Mouse (Mus musculus) testis, postnatal 10 days (tissue): ENCODE measurements around the gene Cd5.

Experiments used
- DNase-seq: peaks from one replicate; pipeline ENCODE4 v3.0.0; 2021; ENCODE audit warnings: low spot score

The Cd5 gene

DNA sequence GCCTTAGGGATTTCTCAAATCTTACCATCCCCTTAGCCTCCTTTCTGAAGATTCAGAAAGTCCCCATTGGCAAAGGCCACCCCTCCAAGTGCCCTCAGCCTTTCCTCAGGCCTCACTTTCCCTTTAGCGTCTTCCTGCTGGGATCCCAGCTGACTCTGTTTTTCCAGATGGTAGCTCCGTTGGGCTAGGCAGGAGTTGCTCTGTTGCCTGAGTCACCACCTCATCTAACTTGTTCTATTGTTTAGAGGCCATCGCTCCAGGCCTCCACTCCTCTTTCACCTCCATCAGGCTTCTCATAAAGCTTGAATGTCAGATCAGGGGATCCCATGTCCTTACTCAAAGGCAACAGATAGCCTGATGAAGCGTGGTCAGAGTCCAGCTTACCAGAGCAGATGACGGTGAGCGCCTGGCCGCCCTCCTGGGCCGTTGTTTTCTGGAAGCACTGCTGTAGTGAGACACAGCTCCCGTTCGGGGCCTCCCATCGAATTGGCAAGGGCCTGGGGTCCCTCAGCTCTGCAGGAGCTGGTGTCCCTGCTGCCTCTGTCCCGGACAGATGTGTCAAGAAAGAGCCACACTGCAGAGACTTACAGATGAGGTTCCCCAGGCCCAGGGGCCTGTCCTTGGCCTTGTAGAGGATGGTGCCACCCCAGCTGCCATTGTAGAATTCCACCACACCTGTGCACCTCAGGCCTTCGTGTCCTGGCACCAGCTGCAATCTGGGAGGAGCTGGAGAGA is 14.0 kb downstream of the Cd5 start:
- no peak for DNase-seq

DNA sequence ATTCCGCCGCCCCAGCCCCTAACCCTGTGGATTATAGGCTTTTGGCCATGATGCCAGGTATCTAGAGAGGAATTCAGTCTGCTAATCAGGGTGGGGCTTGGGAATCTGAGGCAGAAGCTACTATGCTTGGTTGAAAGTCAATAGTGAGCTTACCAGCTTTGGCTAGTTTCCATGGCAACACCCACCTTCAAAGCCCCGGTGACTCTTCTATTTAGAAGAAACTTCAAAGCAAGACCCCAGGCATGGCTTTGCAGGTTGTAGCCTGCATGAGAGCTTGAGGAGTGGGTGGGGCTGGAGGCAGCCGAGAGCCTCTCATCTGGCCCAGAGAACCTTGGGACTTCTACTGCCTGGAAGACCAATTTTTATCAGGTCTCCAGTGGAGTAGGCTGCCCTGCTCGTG is 15.2 kb downstream of the Cd5 start:
- DNase-seq, result no peak

DNA sequence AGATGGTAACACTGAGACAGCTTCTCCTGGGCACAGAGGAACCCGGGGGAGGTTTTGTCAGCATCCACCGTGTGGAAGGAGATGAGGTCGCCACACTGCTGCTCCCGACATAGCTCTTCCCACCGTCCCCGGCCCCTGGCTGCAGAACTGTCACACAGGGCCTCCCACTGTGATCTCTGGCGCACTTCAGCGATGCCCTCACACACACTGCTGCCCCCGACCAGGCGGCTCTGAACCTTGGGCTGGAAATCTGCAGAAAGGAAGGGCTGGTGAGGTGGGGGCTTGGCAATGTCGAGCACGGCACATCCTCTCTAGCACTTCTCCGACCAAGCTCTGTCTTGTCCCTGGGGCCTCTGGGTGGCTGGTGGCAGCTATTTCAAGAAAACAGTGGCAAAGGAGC is 15.7 kb downstream of the Cd5 start:
- no peak for DNase-seq

- no peak for DNase-seq
These were observed 17.7 kb downstream of the Cd5 start for GRCm38 (mm10) chr19:10721064-10721463.

GRCm38 (mm10) chr19:10720524-10720923 is 18.3 kb downstream of the Cd5 start:
- no peak for DNase-seq

DNA sequence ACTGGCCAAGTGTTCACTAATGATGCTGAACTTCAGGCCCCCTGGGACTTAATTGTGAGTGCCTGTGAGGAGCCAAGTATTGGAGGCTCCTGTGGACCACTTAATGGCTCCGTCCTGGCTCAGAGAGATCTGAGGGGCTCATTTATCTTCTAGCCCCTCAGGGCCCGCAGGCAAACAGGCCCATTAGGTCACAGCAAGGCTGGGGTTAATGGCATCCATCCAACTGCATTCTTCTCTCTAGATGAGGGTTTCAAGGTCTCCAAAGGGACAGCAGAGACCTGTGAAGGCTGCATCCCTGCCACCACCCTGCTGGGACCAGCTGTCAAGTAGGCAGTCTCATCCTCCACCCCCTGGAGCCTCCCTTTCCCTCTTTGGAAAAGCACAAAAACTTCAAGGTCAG is 19.1 kb downstream of the Cd5 start:
- DNase-seq, result no peak

- DNase-seq, result peak; percentile 61
These were observed 20.5 kb downstream of the Cd5 start for GRCm38 (mm10) chr19:10718251-10718775.

DNA sequence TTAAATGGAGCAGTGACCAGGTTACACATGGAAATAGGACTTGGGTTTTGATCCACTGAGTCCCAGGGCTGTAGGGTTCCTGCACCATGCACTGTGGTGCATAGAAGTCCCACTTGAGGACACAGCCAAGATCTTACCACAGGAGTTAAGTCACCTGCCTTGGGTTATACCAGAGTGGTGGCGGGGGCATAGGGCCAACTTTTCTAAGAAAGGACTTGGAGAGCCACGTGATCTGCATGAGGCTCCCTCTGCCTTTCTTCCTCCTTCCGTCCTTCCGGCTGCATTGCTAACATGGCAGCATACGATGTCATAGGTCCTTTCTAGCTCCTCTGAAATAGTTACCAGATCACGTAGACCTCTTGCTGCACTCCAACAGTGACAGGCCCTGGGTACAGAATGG is 23.3 kb downstream of the Cd5 start:
- no peak for DNase-seq

DNA sequence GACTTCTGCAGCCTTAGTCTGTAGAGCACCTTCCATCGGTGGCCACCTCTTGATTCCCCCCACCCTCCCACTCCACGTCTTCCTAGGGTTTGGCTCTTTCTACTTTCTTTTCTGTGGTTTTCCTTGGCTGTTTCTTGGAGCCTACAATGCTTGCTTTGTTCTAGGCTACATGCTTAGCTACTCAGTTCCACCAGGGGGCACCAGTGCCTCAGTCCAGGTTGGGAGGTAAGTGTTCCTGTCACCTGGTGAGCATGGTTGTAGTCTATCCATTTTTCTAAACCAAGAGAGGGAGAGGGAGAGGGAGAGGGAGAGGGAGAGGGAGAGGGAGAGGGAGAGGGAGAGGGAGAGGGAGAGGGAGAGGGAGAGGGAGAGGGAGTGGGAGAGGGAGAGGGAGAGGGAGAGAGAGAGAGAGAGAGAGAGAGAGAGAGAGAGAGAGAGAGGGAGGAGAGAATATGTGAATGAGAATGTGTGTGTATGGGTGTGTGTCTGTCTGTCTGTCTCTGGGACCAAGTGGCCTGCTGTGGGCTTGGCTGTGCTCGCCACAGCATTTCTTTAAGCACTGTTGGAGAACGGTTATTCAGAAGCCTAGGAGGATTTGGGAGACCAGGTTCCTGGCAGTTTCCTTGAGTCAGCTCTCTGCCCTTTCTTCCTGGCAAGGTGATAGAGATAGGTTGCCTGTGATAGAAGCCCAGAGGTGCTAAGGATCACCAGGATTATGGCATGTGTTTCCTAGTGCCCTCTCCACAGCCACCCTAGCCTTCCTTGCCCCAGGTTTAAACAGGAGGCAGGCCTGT is 23.9 kb downstream of the Cd5 start:
- DNase-seq, result peak; percentile 88

- no peak for DNase-seq
These were observed 24.6 kb downstream of the Cd5 start for GRCm38 (mm10) chr19:10714168-10714567.

GRCm38 (mm10) chr19:10713551-10713950 is 25.3 kb downstream of the Cd5 start:
- DNase-seq, result no peak

- no peak for DNase-seq
These were observed 26.2 kb downstream of the Cd5 start for GRCm38 (mm10) chr19:10712646-10713045.

GRCm38 (mm10) chr19:10712194-10712593 is 26.6 kb downstream of the Cd5 start:
- no peak for DNase-seq

DNA sequence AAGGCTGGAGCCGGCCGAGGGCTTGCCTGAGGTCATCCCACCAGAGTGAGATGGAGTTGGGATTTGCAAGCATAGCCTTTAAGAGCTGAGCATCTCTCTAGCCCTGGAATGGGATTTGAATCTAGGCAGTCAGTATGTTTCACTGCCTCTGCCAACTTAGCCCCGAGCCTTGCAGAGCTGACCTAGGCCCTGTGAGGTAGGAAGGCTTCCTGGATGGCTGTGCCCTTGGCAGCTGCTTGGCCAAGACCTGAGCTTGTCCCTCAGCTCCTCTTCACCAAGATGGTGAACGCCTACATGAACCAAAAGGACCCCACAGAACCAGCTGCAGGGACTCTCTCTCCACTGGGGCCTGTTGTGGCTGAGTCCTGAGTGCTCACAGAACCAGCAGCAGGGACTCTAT is 28.1 kb downstream of the Cd5 start:
- DNase-seq, result no peak

- peak; percentile 78 for DNase-seq
These were observed 28.7 kb downstream of the Cd5 start for GRCm38 (mm10) chr19:10710088-10710511.

GRCm38 (mm10) chr19:10709360-10710087 is 29.3 kb downstream of the Cd5 start:
- peak; percentile 96 for DNase-seq

GRCm38 (mm10) chr19:10708900-10709299 is 29.9 kb downstream of the Cd5 start:
- no peak for DNase-seq

DNA sequence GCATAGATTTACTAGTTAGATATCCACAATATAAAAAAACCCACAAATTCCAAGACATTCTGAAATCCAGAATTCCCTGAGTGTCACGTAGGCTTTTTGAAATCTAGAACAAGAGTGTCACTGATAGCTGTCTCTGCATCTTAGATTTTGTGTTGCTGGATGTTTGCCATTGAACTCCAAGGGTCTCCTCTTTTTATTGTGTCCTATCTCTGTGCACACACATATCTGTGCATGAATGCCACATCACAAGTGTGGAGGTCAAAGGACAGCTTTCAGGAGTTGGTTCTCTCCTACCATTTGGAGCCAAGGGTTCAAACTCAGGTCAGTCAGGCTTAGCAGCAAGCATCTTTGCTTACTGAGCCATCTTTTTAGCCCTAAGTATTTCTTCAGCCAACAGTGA is 30.9 kb downstream of the Cd5 start:
- DNase-seq, result no peak

DNA sequence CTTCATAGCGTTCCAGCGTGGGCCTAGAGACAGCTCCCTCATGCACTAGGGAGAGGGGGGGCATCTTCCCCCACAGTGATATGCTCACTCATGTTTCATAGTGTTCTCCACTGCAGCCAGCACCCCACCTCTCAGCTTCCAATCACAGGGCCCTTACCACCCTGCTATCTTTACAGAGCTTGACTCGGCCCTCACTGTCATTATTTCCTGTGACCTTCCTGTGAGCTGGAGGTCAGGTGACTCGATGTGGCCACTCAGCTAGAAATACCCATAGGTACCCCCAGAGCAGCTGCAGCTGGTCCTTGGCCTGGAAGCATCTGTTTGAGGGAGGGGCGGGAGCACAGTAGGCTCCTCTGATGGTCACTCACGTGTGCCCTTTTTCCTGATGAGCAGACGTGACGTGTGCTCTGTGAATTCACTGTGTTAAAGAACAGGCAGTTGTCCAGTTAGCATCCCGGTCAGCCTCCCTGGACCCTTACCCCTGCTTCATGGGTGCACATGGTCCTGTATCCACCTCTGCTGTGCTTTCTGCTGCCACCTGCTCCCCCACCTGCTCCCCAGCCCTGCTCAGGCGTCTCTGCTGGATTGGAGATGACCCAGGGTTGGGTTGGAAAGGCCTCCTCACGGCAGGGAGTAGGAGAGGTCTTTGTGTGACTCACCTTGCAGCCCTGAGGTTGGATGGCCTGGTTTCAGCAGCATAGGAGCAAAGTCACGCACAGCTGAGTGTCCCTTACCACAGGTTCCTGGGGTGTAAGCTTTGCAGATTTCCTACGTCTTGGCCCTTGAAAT is 31.5 kb downstream of the Cd5 start:
- no peak for DNase-seq

GRCm38 (mm10) chr19:10703470-10703869 is 35.3 kb downstream of the Cd5 start:
- no peak for DNase-seq

GRCm38 (mm10) chr19:10702125-10702524 is 36.7 kb downstream of the Cd5 start:
- DNase-seq, result no peak
